Mouse (Mus musculus) left cerebral cortex, adult 9 months (tissue): ENCODE measurements around the gene Olfr1131.
"Not testable (repeated sequence)": the region's sequence is repeated elsewhere in the genome, so short reads cannot be mapped to it uniquely, and the experiment has no call there.

Experiments
- DNase-seq, 2 experiments: peaks; one replicate each; pipeline ENCODE4 v3.0.0; 2022; ENCODE audit warnings: low spot score in 2 of 2

The Olfr1131 gene

DNA sequence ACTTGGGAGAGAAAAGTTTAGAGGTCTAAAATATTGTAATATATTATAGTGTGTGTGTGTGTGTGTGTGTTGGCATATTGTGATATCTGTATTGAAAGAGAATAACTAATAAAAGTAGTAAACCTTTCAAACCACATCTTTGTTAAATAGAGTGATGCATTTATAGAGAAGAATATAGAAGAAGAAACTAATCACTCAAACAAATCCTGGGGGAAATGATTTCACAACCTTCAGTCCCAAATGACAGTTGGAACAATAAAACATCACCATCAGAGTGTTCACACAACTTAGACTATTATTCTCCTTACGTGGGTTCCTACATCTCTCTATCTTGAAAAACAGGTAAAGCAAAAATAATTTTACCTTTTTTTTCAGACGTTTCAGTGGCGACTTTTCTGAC lies at the start of gene Olfr1131:
Gene Olfr1131 (plus strand): TSS at position 301 of the 400 bp plus-strand sequence.
- no peak for DNase-seq

GRCm38 (mm10) chr2:87605912-87606311 lies 21.0 kb upstream of the Olfr1131 start, which contains the start of gene Olfr1130:
TSS of gene Olfr1130 (plus strand) at chr2:87606212.
- not testable (repeated sequence) for DNase-seq

DNA sequence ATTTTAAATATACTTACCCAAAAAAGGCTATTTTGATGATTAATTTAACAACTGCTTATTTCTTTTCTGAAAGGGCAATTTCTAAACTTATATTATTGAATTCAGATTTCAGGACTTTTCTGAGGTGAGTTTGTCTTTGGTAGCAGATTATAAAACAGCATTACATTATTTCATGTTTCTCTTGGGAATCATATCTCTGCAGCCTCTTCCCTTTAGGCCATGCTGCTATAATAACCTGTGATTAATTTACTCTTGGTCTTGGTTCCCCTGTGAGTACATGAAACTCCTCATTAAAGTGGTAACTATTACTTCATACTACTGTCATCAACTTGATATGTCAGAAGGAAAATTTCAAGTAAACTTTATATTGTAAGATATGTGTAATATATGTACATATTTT lies 10.5 kb downstream of the Olfr1131 start, which contains the start of gene Olfr1132:
Gene Olfr1132 (minus strand): TSS at position 101 of the 400 bp plus-strand sequence.
- no peak for DNase-seq

GRCm38 (mm10) chr2:87642441-87642840 lies 15.5 kb downstream of the Olfr1131 start:
- DNase-seq, result no peak

- DNase-seq, result no peak
These were observed 20.4 kb downstream of the Olfr1131 start, which contains the start of gene Olfr1133 for GRCm38 (mm10) chr2:87647274-87647673. TSS of gene Olfr1133 (minus strand) at chr2:87647374.

DNA sequence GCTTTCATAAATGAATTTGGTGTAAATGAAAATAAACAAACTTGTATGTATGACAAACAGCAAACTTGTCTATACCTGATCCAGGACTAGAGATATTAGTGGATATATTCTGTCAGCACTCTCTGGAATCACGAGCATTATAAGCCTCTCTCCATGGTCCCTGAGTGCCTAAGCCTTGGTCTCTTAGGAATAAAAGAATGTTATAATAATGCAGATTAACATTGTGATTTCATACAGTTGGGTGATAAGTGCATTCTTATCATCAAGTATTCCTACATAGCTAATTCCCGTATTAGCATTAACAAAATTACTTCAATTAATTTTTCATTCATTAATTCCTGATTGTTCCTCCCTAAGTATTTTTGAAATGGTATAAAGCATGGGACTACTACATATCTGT lies 31.5 kb downstream of the Olfr1131 start, which contains the start of gene Olfr1134:
Gene Olfr1134 (minus strand): TSS at position 101 of the 400 bp plus-strand sequence.
- DNase-seq, result no peak

- no peak for DNase-seq
These were observed 46.7 kb downstream of the Olfr1131 start, which contains the start of gene Olfr1135 for GRCm38 (mm10) chr2:87673564-87673963. TSS of gene Olfr1135 (minus strand) at chr2:87673664.
